Mouse (Mus musculus) CD4-positive, CD25-positive, alpha-beta regulatory T cell, adult 2 months (primary cell): Measurements from ENCODE around the gene 4930442H23Rik.
"Not testable (repeated sequence)": the region's sequence is repeated elsewhere in the genome, so short reads cannot be mapped to it uniquely, and the experiment has no call there.

Experiments
- DNase-seq: peaks from one replicate; pipeline ENCODE4 v3.0.0-alpha.2; 2012; ENCODE audit warnings: low read depth, low spot score

Gene 4930442H23Rik

GRCm38 (mm10) chr10:81198230-81198629, 14.6 kb upstream of the 4930442H23Rik start:
- peak; percentile 84 for DNase-seq

DNA sequence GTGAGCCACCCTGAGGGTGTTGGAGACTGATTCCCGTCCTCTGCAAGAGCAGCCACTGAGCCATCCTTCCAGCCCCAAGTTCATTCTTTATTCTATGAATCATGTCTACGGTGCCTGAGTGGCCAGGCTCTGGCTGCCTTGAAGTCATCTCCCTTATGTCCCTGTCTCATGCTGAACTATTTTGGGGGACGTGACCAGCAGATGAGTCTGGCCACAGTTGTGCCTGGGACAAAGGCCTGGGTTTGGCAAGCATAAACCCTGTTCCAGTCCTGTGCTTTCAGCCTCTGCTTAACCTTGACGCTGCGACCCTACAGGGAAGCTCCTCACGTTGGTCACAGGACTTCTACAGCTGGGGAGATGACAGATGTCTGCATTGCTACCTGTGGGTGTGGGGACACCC, 13.7 kb upstream of the 4930442H23Rik start:
- no peak for DNase-seq

GRCm38 (mm10) chr10:81196470-81197065, 12.9 kb upstream of the 4930442H23Rik start:
- no peak for DNase-seq

DNA sequence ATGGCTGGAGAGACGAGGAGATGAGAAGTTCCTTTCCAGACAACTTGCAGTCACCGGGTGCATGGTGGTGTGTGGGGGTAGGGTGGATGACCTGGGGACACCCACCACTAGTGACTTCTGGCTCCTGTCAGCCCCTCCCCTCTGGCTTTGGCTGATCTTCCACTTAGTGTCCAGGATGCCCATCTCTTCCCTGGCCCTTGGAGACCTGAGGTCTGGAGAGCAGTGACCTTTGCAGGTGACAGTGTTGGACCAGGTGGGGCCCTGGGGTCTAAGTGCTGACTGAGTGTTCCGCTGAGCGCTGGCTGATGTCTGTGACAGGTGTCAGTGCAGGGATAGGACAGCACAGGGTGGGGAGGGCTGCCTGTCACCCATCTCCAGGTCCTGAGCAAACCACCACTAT, 11.7 kb upstream of the 4930442H23Rik start:
- DNase-seq, result peak; percentile 19

- peak; percentile 77 for DNase-seq
These were observed 10.5 kb upstream of the 4930442H23Rik start for GRCm38 (mm10) chr10:81193991-81194774.

DNA sequence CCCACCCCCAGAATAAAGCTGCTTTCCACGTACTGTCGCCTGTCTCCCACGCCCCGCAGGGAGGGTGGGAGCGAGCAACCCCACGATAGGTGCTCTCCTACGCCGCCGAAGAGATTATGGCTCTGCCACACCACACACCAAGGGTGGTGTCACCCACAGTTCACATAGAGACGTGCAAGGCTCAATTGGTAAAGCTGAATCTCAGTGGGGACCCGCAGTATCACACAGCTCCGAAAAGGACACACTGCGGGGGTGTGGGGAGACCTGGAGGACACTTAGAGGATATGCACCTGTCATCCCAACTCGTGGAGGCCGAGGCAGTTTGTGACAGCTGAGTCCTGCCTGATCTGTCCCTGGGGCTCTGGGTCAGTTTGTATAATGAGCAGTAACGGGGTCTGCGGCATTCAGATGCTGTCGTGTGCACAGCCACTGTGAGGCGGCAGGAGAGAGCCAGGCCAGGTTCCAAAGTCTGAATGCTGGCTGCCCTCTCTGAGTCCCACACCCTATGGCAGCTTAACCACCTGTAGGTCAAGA, 9.4 kb upstream of the 4930442H23Rik start:
- DNase-seq, result no peak

DNA sequence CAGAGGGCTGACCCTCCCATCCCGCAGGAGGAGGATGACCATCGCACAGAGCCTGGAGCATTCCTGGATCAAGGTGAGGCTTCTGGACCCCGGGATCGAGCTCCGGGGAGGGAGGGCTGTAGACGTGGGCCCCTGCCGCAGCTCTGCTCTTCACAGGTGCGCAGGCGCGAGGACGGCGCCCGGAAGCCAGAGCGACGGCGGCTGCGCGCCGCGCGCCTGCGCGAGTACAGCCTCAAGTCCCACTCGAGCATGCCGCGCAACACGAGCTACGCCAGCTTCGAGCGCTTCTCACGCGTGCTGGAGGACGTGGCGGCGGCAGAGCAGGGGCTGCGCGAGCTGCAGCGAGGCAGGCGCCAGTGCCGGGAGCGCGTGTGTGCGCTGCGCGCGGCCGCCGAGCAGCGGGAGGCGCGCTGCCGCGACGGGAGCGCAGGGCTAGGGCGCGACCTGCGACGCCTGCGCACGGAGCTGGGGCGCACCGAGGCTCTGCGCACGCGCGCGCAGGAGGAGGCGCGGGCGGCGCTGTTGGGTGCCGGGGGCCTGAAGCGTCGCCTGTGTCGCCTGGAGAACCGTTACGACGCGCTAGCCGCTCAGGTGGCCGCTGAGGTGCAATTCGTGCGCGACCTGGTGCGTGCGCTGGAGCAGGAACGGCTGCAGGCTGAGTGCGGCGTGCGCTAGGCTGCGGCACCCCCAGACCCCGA, 8.8 kb upstream of the 4930442H23Rik start:
- peak; percentile 95 for DNase-seq

GRCm38 (mm10) chr10:81191342-81191982, 7.8 kb upstream of the 4930442H23Rik start:
- peak; percentile 20 for DNase-seq

DNA sequence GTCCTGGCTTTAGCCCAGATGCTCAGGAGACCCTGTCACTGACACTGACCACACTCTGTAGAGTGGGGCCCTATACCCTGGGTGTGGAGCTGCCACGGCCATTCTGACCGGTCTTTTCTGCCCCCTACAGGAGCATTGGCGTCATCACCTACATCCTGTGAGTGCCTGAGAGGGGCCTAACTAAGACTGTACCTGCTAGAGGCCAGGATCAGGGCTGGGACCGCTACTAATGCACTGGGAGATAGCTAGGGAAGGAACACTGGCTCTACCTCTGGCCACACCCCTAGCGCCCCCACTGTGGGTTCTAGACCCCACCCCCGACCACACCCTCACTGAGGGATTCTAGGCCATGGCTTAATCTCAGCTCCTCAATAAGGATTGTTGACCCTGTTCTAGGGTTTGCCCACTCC, 7.3 kb upstream of the 4930442H23Rik start:
- peak; percentile 44 for DNase-seq

DNA sequence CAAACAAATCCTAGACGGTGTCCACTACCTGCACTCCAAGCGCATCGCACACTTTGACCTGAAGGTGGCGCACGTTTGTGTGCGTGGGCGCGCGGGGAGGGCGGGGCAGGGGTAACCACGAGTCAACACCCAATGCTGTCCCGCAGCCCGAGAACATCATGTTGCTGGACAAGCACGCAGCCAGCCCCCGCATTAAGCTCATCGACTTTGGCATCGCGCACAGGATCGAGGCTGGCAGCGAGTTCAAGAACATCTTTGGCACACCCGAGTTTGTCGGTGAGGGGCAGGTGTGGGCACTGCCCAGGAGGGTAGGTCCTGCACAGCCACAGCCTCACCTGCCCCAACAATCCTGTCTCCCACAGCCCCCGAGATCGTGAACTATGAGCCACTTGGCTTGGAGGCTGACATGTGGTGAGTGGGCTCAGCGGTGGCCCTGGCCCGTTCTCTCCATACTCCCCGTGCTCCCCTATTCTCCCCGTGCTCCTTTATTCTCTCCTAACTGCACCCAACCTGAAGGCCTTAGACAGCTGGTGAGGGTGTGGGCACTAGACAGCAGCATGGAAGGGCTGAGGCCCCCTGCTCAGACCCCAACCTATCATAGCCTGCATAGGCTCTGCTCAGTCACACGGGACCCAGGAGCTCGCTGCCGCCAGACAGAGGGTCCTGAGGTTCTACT, 6.7 kb upstream of the 4930442H23Rik start:
- peak; percentile 59 for DNase-seq

- DNase-seq, result no peak
These were observed 6.2 kb upstream of the 4930442H23Rik start for GRCm38 (mm10) chr10:81189821-81190220.

DNA sequence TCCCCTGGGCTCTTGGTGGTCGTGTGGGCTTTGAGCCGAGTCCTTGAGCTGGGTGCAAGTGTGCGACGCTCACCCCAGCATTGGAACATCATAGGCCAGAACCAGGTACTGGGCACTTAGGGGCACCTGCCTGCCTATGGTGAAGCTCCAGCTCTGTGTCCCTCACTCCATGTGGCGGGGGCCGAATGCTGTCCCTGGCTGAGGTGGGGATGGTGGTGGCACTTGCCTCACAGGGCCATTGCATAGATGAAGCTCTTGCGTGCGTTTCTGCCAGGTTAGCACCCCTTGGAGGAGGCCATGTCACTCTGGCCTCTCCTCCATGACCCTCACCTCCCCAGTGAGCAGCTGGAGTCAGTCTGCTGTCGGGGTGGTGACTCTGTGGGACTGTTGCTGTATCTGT, 3.5 kb upstream of the 4930442H23Rik start:
- no peak for DNase-seq

DNA sequence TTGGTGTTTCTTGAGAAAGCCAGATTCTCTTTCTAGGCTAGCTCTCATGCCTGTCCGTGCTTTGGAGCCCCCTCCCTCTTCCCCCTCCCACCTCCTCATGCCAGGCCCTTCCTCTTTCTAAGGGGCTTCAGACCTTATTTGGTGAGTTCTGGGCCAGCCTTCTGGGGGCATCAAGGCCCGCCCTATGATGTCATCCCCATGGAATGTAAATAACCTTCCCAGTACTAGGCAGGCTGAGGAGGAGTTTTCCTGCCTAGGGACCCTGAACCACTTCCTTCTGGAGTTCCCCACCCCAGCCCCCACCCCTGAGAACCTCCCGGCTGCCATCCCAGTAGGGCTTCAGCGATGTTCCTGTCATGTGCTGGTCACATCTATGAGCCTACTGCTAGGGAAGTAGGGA, 1.1 kb upstream of the 4930442H23Rik start:
- DNase-seq, result no peak

DNA sequence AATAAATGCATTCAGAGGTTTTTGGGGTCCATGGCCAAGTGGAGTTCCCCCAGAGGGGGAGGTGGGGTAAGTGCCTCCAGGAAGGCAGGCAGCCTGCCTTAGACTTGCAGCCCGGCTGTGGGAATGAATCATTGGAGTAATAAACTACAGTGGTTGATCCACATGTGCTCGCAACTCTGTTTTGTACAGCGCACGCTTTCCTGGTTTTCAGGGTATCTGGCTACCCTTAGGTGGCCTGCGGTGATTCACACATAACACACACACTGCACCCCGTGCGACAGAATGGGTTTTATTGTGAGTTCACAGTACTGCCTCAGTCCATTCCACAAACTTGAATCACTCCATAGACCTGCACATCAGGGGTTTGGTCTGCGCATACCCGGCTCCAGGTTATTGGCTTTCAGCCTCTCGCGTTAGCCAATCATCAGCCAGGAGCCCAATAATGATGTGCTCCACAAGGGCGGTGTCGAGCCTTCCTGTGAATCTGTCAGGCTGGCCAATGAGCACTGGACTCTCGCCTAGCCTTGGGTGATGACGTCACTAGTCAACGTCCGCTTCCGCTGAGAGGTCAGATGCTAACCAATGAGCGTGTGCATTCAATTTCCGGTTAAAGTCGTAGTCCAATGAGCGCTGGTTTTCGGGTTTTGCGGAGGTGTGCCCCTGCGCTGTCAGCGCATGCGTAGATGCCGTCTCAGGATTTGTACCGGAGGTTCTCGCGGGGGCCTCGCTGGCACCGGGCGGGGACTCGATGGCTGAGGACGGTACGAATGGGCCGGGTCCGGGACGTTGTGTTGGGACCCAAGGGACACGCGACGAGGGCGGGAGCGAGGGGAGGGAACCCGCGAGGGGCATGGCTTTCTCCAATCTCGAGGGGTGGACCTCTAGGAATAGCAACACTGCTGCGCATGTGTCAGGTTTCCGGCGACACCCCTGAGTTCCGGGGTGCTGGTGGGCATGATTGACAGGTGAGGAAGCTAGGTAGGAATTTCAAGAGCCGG, 1.0 kb downstream of the 4930442H23Rik start, which contains the start of gene Dapk3:
Gene Dapk3 (plus strand): TSS at position 670 of the 998 bp plus-strand sequence.
- peak; percentile 98 for DNase-seq

GRCm38 (mm10) chr10:81181860-81182259, 1.8 kb downstream of the 4930442H23Rik start:
- DNase-seq, result not testable (repeated sequence)

DNA sequence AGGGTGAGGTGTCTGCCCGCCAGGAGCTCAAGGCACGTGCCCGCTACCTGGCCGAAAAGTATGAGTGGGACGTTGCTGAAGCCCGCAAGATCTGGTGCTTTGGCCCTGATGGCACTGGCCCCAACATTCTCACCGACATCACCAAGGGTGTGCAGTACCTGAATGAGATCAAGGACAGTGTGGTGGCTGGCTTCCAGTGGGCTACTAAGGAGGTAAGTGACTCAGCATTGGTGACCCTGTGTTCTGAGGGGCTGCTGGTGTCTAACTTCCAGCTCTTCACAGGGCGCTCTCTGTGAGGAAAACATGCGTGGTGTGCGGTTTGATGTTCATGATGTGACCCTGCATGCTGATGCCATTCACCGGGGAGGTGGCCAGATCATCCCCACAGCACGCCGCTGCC, 2.7 kb downstream of the 4930442H23Rik start:
- DNase-seq, result no peak

- DNase-seq, result peak; percentile 50
These were observed 4.0 kb downstream of the 4930442H23Rik start for GRCm38 (mm10) chr10:81179451-81180342.

DNA sequence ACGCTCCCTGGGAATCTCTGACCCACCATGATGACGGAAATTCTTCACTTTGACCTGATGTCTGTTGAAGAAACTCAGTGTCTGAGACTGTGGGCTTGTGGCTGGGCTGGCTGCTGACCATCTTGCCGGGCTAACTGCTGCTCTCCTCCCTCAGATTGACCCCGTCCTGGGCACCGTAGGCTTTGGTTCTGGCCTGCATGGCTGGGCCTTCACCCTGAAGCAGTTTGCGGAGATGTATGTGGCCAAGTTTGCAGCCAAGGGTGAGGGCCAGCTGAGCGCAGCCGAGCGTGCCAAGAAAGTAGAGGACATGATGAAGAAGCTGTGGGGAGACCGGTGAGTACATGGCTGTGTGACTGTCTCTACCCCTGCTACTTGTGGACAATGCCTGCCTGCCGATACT, 4.7 kb downstream of the 4930442H23Rik start:
- DNase-seq, result no peak
